Mouse (Mus musculus): ENCODE data around the gene Vash2.
"Not testable (repeated sequence)": the region's sequence is repeated elsewhere in the genome, so short reads cannot be mapped to it uniquely, and the experiment has no call there.

Vash2 gene

DNA sequence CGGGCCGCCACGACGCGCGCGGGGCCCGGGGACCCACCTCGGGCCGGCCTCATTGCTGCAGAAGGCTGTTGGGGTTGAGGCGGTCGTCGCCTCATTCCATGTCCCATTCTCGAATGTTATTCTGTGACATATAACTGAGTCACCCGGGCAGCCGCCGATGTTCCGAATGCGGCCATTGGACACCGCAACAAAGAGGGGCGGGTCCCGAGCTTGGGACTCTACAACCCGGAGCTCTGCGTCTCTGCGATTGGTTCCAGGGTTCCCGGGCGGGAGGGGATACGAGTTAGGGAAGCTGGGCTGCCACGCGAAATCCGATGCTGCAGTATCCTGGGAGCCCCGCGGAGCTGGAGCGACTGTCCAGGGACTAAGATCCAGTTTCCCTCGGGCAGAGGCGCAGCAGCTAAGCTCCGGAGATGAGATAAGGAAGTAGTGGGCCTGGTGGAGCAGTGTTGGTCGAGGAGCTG, at the start of gene Vash2:
TSS of gene Vash2 (minus strand) at position 197 of the 464 bp plus-strand sequence.
- DNase-seq, result peak; percentile 23

DNA sequence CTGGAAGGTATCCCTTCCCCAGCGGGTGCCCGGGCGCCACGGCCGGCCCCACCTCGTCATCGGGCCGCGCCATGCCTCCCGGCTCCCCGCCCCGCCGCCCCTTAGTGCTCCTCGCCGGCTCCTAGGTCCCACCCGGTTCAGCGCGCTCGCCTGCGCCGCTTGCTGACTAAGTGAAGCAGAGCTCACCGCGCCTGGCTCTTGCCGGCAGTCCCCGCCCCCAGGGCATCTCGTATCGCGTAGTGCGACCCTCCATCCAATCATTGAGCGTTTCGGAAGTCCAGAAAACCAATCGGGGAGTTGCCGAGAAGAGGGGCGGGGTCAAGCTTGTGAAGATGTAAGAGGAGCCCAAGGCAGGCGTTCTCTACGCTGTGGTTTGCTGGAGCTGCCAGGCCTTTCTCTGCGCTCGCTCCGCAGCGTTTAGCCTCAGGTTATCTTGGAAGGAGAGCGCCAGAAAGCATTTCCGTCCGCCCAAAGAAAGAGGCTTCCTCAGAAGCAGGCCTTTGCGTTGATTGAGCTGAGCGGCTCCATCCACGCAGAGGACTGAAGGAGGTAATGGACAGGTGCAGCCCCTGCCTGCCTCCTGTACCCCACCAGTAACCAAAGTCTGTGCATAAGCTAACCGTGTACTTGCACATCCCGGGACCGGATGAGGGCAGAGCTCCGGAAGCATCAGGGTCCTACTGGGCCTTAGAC, 47.1 kb upstream of the Vash2 start, which contains the start of gene Flvcr1:
TSS of gene Flvcr1 (minus strand) at position 138 of the 693 bp plus-strand sequence.
- peak; percentile 99 for DNase-seq

DNA sequence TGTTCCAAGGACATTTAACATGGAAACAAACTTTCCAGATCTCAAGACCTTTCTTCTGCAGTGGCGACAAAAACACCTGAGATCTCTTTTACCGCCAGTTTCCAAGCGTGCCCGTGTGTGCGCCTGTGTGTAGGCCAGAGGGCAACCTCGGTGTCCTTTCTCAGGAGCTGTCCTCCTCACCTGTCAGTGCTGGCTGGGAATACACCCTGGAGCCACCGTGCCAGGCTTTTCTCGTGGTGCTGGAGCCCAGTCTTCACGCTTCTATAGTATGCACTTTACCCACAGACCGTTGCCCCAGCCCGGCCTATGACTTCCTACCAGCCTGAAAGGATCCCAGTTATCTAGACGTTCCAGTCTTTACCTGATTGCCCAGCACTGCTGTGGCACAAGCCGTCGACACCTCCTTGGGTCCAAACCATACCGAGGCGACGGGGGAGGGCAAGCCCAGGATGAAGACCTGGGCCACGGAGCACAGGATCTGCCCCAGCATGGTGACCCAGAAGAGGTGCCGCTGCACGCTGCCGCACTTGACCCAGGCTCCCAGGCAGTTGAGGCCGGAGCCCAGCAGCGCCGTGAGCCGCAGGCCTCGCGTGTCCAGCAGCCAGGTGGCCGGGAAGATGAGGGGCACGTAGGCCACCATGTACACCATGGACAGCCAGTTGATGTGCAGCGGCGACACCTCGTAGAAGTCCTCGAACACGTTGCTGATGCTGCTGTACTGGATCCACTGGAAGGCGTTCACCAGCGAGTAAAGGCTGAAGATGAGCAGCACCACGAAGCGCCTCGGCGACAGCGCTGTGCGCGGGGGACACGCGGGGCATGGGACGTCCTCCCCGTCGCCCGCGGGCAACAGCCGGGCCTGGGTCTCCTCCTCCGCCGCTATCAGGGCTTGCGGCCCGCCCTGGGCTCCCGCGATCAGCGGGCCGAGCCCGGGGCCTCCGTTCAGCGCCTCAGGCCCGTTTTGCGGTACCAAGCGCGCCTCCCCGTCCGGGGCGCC, 46.2 kb upstream of the Vash2 start:
- no peak for DNase-seq

DNA sequence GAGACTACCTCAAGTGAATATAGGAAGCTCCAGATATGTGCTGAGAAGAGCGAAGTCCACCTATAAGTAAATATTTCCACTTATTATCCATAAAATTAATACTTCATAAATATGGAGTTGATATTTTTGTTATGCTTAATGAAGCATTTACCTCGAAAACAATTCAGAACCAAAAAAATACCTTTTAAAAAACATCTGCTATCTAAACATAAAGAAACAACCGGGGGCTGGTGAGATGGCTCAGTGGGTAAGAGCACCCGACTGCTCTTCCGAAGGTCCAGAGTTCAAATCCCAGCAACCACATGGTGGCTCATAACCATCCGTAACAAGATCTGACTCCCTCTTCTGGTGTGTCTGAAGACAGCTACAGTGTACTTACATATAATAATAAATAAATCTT, 44.7 kb upstream of the Vash2 start:
- DNase-seq, result not testable (repeated sequence)

DNA sequence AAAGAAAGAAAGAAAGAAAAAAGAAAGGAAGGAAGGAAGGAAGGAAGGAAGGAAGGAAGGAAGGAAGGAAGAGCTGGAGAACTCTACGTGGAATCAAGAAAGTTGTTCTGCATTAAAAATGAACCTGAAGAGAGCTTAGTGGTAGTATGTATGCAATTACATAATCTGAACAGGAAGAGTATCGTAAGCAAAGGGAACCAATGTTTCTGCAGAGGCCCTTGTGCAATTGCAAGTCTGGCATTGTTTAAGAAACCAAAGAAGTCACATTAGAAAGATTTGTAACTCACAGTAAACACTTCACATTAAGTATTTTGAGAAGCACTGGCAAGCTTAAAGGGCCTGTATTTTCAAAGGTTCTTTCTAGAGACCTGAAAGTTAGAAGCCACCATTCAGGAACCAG, 44.0 kb upstream of the Vash2 start:
- DNase-seq, result no peak

DNA sequence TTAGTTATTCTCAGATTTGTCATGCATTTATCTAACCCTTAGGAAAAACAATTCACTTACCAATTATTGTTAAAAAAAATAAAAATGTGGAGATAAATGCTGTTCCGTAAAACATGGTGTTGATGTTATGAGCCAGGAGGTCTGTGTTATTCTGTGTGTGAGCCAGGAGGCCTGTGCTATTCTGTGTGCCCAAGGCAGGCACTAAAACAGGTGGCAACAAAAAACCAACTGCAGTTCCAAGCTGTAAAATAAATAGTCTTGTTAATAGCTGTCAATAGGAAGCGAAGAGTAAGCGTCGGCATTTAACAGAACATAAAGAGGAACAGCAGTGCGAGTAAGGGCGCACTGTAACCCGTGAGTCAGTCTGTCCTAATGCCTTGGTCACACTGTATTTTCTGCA, 41.9 kb upstream of the Vash2 start:
- DNase-seq, result no peak

DNA sequence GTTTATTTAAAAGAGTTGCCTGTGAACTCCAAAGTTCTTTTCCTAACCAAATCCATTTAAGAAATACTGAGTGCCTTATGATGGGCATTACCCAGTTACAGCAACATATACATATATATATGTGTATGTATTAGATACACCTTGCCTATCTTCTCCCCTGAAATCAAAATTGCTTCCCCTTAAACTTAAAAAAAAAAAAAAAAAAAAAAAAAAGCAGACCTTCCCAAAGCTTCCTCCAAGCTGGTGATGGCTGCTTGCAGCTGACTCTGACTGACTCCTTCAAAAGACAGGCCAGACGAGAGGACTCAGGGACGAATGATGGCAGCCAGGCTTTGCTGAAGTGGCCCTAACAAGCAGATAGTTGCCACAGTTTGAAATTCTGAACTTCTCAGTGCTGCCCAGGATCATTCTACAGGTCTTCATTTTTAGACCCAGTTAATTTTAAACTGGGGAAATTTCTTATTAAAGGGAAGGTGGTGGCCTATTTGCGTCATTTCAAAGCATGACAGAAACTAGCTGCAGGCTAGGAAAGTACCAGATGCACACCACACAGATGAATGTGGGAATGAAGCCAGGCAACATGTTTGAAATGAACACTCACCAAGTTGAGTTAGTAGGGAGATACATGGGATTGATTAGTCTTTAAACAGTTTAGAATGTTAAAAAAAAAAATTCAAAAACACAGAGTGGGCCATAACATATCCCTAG, 41.3 kb upstream of the Vash2 start:
- no peak for DNase-seq

DNA sequence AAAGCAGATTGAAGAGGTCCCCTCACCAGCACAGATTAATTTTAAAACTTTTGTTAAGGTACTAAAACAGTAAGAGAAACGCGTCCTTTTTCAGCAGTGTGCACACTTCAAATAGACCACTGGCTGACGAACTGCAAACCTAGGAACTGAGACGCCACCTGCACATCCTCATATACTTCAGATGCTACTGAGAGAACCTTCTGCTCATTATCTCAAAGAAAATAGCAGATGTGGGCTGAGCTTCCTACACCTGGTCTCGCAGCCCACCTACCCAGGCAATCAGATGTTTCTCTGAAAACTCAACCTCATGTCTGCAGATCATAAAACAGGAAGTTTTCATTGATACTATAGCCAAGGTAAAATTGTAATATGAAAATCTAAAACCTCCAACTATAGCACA, 40.7 kb upstream of the Vash2 start:
- peak; percentile 53 for DNase-seq

DNA sequence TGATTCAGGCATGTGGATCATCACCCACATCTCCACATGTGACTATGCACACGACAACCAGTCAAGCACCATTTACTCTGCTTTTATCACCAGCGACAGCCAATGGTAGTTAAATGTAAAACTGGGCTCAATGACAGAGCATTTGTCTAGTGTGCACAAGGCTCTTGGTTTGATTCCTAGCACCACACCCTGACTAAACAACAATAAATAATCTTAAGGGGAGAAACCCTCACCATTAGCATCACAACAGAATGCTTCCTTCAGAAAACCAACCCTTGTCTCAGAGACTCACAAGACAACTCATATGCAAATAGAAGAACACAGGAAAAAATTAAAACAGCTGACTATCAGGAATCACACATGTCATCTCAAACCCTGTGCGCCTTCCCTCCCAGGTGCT, 35.2 kb upstream of the Vash2 start:
- no peak for DNase-seq

DNA sequence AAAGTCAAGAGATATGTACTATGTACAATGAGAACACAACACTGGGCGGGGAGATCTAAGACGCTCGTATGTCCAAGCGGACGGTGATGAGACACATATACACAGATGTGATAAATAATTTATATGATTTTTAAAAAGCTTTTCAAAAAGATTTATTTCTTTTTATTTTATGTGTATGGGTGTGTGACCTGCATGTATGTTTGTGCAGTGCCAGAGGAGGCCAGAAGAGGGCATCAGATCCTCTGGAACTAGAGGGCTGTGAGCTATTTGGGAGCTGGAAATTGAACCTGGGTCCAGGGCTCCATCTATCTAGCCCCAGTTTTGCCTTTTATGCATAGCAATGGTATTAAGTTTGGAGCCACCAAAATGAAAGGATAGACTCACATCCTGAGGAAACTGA, 29.6 kb upstream of the Vash2 start:
- DNase-seq, result peak; percentile 32

DNA sequence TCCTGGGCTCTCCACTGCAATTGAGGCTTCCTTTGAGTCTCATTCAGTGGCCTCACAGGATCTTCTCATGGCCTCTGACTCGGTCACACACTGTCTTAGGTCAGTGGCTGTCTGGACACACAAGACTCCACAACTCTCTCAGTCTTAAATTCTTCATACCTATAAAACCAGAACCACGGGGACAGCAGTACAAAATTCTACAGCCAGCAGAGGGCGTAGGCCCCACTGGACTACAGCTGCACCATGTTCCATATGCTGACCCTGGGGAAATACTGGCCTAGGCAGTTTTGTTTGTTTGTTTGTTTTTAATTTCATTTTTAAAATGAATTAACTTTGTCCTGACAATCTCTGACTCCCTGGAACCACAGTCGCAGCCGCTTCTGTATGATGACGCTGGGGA, 23.1 kb upstream of the Vash2 start:
- peak; percentile 31 for DNase-seq

DNA sequence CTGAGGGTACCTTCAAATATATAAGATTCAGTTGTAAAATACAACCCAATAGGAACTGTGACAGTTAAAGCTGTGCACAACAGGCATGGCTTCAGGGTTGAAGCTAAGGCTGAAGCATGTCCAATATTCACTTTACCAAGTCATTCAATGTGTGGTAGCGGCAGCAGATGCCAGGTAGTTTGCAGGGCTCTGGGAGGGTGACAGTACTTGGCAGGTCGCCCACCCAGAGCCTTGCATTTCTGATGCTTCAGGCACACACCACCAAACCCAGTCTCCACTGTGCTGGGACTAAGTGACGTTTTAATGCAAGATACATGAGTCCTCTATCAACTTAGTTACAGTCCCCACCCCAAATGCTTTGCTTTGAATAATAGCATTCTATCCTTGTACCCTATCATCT, 21.6 kb upstream of the Vash2 start:
- no peak for DNase-seq

DNA sequence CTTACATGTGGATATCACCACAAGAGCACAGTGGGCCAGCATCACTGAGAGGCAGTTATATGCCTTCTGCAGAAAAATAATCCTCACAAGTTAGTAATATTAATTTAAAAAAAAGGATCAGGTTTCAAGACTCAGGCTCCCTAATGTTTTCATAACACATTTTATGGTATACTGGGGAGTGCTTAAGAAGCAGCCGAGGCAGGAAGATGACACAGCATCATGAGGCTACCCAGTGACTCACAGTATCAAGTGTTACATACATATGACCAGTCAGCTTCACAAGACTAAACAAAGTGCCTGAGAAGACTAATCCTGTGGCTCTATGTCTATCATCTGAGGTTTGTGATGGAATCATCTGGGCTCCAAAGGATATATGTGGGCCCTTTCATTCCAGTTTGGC, 18.9 kb upstream of the Vash2 start:
- no peak for DNase-seq

DNA sequence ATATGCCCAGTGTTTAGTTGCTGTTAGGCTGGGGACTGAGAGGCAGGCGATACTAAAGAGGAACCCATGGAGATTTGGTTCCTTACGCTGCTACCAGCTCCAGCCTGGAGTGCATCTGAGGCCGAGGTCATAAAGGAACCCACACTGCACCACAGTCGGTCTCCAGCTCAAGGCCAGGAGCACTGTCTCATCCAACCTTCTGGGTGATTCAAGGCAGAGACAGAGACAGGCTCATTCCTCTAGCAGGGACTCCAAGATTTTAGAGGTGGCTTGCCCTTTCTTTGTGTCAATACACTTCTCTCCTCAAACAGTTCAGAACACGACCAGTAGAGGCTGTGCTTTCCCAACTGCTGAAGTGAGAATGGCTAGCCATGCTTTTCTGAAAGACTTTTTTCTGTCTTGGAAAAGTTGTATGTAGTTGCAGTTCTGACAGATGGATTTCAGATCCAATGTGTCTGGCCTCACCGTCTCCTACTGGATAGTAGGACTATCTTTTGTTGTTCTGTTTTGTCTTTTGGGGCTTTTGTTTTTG, 17.3 kb upstream of the Vash2 start:
- no peak for DNase-seq

DNA sequence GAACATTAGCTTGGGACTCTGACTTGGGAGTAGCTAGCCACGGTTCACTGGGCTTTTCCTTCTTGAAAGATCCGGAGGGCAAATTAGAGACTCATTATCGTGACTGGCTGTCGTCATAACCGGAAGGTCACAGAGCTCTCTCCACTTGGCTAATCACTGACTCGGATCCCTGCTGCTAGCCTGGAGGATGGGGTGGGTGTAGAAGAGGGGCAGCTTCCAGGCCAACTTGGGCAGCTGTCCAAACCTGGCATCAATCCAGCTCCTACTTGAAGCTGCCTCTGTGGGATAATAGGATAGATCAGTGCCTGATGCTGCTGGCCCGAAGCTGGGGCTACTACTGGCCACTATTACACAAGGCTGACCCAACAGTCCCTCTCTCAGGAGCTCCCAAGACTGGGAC, 16.5 kb upstream of the Vash2 start:
- DNase-seq, result no peak

DNA sequence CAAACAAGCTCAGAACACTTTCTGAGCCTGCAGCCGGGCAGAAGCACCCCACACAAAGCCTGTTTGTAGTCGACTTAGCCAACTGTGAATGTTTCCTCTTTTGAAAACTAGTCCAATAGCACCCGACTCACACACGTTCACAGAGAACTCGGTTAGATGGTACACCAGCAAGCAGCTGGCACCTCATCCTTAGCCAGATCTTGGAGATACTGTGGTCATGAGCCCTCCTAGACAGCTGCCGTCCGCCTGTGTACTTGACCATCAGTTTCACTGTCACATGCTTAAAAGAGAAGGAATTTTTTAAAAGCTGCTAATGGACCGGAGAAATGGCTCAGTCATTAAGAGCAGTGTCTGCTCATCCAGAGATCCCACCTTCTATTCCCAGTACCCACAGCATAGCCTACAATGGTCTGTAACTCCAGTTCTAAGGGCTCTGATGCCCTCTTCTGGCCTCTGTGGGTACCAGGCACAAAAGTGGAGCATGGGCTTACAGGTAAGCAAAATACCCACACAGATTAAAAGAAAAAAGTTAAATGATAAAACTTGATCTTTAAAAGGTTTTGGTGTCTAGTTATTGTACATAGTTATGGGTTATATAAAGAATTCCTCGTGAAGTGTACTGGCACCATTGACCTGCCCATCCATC, 10.5 kb upstream of the Vash2 start:
- no peak for DNase-seq

DNA sequence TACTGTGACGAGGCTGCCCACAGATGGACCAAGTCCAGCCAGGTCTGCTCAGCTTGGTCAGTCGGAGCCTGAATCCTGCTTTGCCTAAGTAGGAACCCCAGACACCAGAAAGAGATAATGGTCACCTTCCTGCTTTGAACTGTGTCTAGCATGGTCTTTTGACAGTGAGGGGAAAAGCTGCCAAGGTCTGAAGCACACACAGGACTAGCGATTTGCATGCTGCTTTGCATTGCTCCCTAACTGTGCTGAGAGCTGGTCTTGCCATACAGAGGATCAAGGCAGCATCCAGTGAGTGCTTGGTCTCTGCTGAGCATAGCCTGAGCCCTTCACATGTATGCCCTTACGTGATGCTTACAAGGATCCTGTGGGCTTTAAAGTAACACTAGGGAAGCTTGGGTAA, 2.3 kb upstream of the Vash2 start:
- DNase-seq, result no peak

DNA sequence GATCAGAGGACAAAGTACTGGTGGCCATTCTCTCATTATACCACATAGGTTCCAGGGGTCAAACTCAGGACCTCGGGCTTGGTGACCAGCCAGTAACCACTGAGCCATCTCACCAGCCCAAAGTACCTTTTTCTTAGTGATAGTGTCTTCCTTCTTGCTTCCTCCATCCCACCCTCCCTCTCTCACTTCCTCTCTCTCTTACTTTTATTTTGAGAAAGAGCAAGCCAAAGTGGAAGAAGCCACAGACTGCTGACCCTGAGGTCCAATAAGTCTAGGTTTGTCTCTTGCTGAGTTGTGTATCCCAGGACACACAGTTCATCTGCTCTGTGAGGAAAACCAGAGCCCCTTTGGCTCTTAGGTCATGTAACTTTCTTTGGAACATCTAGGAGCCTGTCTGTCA, 1.4 kb upstream of the Vash2 start:
- no peak for DNase-seq

DNA sequence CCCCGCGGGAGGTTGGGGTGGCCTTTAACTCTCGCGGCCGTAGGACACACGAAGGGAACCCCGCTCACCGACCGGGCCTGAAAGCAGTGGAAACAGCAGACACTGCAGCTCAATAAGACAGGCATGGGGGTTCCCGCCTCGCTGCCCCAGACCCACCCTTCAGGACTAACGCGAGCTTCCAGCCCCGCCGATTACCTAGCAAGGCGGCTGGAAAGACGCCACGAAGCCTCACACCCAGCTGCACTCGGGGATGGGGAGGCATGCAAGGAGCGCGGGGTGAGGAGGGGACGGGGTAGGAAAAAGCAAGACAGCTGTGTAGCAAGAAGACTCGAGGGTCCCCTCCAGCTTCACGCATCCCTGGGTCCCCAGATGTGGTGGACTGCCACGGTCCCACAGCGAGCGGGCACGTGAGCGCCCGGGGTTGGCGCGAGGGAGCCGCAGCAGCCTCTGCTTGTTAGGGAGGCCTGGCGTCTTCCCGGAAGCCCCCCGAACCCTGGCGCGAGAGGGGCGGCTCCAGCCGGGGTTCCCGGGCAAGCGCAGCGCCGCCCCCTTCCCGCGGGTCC, 504 bp downstream of the Vash2 start:
- DNase-seq, result peak; percentile 44

DNA sequence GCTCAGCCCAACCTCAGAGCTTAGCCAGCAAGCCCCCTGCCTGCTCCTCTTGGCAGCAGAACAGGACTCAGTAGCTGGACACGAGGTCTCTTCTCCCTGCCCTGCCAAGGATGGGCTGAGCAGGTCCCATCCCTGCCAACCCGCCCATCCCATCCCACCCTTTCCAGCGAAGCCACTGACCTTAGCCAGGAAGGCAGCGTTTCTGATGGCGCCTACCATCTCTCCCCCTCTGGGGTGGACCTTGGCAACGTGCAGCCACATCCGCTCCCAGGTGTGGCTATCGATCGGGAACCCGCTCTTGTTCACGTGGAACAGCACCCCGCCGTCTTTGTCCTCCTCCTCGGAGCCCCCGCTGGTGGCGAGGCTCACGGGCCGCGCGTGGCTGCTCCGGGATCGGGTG, 1.1 kb downstream of the Vash2 start:
- no peak for DNase-seq

DNA sequence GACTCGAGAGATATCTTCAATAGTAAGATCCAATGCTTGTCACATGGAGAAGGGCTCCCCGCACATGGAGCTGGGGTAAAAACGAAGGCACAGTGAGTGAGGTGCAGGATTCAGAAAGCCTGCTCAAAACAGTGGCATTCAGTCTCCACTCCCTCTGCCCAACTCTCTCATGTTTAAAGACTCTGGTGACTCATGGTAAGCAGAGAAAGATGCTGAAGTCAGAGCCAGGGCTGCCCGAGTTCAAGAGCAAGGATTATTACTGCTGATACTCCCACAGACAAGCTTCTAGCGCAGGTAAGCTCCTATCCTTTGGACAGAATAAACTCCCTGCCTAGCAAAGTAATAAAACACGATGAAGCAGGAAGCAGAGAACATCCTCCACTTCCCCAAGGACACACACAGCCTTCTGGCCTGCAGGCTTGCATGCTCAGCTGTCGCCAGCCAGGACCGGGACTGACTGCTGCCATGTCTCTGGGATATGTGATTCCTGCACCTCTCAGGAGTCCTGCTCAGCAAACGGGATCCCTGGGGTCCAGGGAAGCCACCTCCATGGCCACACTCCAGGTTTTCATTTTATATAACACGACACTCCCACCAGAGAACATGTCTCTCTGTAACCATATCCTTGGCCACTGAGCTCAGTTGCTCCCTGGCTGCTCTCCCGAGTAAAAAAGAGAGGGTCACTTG, 2.1 kb downstream of the Vash2 start:
- DNase-seq, result no peak

DNA sequence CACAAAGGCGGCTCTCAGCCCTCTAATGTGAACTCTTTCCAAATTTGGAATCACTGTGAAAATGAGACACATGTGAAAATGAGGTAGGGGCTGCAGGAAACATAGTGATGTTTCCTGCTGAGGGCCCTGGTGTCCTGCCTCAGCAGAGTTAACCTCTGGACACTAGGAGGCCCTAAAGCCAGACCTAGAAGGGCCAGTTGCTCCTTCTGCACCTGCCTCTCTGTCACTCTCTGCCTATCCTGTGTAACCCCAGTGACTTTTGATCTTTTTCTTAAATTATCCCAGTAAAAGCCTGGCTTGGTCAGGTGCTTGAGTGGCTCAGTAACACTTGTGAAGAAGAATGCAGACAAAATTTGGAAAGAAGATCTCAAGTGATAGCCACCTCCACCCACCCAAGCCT, 4.3 kb downstream of the Vash2 start:
- no peak for DNase-seq

Data from thymus, postnatal 14 days (tissue).